Mouse (Mus musculus): Measurements from ENCODE around the gene Ctbp1.

The Ctbp1 gene

DNA sequence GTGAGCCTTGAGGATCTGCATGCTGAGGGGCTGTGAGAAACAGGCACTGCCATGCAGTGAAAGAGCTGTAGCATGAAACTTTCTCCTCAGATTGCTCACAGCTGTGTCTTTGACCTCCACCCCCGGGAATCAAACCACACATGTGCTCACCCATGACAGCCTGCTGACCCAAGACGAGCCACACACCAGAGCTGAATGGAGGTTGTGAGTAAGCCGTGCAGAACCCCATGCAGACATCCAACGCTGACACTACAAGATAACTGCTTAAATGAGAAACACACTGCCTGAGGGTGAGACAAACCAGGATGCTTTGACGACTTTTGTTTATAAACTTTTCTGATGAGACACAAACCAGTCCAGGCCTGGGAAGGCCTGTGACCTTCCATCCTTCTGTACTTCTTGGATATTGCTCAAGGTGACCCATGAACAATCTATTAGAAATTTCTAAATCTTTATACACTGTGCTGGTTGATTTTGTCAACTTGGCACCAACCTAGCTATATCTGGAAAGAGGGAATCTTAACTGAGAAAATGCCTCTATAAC, 30.3 kb downstream of the Ctbp1 start:
- DNase-seq (ENCODE audit: low spot score in 2 of 2) = no peak

DNA sequence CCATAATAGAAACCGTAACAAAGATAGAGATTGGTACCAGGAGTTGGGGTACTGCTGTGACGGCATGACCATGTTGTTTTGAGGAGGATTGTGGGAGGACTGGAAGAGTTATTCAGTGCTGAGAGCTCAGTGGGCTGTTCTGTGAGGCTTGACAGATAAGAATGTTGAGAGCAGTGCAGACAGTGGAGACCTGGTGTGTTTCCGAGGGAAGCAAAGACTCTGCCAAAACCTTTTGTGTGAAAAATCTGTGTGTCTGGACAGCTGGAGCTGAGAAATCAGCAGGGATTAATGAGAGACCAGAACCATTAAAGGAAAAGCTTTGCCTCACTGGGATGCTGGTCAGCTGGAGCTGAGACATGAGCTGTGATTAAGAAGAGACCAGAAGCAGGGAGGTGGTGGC, 34.9 kb downstream of the Ctbp1 start:
- no peak for DNase-seq (ENCODE audit: low spot score in 2 of 2)

DNA sequence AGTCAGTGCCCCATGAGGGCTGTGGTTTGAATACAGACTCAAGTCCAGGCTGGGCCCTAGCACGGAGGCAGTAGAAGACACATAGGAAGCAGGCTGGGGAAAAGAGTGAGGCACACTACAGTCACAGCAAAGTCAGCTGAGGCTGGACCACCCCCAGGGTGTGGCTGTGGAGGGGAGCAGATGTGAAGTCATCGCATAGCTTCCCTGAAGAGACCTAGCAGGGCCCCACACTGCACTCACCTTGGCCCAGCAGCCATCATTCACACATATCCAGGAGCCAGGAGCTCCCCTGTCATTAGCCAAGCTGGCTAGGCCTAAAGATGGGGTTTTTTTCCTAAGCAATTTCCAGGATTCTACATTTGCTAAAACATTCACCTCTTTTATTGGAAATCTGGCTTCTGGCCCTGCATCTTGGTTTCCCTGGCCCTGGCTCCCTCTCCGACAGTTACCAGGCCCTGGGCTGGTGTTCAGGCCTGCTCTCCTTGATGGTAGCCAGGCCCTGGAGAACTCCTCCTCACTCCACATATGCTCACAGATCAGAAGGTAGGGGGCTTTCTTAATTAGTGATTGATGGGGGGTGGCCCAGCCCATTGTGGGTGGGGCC, 35.6 kb downstream of the Ctbp1 start:
- DNase-seq (ENCODE audit: low spot score in 2 of 2) = no peak

DNA sequence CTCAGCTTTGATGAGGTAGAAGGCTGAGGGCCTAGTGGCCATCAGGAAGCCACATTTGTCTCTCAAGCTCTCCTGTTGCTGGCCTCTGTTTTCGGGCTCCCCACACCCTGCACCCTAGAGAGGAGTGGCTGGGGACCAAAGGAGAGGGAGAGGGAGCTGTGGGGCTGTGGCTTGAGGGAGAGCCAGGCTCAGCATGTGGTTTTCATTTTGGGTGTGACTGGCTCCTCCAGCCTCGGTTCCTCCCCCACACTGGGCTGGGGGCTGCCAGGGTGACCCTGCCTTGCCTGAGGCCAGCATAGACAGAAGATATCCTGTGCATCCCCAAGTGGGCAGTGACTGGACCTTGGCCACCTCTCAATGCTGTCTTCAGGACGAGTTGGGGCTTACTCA, 36.5 kb downstream of the Ctbp1 start:
- DNase-seq (ENCODE audit: low spot score in 2 of 2) = no peak

DNA sequence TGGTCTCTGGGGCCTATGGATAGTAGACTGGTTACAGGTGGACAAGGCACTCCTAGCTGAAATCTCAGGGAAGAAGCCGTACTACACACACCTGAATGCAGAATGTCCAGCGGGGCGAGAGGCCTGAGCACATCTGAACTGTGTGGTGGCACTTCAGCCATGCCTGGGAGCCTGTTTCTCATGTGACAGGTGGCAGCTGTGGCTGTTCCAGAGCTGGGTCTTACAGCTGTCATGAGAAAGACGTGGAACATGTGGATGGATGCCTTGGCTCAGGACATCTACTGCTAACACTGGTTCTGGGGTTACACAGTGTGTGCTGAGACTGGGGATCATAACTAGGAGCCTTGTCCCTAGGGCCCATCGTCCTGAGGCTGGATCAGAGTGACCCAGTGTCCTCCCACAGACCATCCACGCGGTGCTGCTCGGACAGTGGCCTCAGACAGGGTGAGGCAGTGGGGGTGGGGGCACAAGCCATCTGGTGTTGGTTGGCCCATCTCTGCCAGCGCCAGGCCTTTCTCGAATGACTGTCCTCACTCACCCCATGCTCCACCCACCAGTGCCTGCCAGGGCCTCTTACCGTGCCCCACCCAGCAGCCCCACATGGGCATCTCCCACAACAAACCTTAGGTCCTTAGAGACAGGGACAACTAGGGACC, 37.1 kb downstream of the Ctbp1 start:
- no peak for DNase-seq (ENCODE audit: low spot score in 2 of 2)

DNA sequence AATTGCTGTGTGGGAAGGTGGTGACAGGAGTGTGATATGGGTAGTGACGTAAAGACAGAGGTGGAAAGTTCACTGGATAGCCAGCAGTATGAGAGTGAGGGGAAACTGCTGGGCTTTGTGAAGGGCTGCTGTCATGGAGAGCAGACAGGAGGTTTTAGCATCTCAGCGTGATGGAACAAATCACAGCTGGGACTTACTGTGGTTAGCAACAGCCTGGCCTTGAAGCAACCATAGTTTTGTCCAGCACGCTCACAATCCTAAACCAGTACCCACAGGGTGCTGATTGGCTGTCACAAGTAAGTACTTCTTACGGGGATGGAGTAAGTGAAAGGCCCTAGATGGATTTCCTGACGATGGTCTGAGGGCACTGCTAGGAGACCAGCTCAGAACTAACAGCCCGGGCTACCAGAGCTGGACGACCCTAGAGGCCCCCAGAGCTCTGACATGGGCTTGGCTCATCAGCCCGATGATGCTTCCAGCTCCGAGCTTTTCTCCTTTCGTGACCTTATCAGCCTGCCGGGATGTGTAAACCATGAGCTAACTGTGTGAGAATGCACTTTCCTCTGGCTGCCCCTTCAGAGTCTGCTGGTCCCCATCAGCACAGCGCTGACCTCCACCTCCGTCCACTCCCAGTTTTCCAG, 40.3 kb downstream of the Ctbp1 start:
- no peak for DNase-seq (ENCODE audit: low spot score in 2 of 2)

DNA sequence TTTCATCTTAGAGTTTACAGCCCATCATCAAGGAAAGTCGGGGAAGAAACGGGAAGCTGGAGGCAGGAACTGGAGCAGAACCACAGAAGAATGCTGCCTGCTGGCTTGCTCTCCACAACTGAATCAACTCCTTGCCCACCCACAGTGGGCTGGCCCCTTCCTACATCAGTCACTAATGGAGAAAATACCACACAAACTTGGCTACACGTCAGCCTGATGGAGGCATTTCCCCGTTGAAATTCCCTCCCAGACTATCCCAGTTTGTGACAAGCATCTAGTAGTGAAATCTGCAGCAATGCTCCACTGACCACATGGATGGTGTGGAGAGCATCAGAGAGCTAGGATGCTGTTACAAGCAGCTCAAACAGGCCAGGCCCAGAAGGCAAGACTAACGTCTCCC, 42.0 kb downstream of the Ctbp1 start:
- no peak for DNase-seq (ENCODE audit: low spot score in 2 of 2)

DNA sequence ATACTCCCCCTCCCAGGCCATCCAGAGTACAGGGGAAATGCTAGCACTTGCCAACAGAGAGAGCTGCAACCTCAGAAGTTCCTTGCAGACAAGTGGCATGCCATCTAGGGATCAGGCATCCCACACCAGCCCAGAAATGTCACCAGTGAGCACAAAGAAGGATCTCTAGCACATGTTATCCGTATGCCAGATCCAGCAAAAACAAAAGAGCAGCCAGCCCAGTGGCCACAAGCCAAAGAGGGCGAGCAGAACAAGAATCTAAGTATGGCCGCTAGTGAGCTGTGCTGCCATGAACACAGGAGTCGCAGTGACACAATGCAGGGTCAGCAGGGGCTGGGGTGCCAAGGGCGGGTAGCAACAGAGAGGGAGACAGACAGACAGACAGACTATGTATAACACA, 44.5 kb downstream of the Ctbp1 start:
- DNase-seq (ENCODE audit: low spot score in 2 of 2) = no peak

DNA sequence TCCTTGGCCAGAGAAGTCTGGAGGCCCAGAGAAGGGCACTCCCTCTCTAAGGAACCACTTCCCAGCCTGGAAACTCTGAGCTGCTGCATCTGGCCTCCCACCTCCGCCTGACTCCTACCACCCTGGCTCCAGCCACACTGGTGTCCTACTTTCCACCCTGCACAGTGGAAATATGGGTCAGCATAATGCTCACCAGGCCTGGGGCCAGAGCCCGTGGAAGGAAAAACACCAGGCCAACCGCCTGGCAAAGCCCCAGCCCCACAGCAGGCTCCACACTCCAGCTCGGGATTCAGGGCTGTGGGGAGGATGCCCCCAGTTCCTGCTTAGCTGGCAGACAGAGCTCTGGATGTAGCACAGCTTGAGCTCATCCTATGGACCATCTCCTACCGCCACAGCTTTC, 46.4 kb downstream of the Ctbp1 start:
- DNase-seq (ENCODE audit: low spot score in 2 of 2) = peak; percentile 66 to 75

DNA sequence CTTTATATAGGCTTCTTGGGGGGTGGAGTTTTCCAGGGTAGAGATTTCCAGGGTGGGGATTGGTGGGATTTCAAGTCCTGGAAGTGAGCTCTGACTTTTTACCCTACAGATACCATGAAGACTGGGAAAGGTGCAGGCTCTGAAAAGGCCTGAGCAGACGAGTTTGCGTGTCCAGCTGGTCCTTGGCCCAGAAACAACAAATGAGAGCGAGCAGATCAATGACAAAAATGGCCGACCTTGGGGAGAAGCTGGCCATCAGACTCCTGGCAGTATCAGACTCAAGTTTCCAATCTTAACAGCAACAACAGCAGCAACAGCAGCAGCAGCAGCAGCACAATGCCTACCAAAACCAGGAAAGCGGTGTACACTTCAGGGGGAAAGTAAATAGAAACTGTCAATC, 49.1 kb downstream of the Ctbp1 start:
- no peak for DNase-seq (ENCODE audit: low spot score in 2 of 2)

DNA sequence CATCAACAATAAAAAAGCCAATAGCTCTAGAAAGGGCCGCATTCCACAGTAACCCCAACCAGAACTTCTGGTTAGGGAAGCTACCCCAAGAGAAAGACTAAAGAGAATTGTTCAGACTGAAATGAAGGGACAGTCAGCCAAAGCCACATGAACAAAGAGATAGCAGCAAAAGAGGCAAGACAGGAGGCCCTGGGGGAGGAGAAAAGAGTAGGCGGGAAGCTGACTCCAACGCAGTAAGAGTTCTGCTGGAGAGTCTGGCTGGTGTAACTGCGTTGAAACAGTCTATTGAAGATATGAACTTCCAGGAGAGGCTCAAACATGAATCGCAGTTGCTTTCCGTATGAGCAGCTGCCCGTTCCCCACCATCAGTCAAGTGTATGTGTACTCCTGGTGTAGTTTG, 50.3 kb downstream of the Ctbp1 start:
- DNase-seq (ENCODE audit: low spot score in 2 of 2) = no peak

DNA sequence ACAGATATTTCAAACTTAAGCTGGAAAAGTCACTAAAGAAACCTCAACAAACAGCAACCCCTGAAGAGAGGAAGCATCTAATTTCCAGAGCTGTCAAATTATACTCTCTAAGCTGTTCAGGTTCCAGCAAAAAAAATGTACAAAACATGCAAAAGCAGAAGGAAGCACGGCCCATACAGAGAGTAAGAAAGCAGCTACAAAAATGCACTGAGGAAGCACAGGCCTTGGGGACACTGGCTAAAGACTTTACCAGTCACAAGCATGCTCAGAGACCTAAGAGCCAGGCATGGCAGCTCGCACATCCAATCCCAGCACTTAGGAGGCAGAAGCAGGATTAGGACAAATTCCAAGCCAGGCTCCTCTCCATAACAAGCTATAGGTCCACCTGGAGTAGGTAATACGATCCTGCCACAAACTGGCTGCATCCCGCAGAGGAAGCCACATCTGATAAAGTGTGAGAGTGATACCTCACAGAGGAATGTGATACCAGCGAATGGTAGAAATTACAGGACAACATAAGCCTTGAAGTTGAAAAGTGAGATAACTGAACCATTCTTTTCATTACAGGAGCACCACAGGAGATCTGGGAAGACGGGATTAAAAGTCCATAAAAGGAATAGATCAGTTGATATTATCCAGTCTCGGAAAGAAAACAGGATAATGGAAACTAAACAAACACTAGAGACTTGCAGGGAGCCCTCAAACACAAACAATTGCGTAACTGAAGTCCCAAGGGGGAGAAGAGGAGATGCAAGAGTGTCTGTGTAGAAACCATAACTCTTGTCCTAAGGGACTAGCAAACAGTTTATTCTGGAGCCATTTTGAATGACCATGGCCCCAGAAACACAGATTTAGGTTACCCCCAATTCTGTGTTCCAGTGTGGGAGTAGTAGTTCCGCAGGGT, 51.7 kb downstream of the Ctbp1 start:
- DNase-seq (ENCODE audit: low spot score in 2 of 2) = no peak

DNA sequence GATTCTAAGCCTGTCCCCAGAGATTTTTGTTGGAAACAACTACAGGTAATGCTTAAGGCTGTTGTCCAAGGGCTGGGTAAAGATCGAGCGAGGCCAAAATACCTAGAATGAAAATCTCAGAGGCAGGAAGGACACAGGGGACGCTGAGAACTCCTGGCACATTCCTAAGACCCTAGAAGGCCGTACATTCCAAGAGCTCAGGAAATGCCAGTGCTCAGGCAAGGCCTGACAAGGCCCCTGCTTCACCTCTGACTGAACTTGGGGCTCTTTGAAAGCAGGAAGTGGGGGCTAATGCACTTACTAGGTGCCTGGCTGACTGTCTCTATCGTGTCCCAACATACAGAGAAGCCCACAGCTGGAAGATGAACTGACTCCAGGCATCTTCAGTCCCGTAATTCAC, 52.4 kb downstream of the Ctbp1 start:
- no peak for DNase-seq (ENCODE audit: low spot score in 2 of 2)

DNA sequence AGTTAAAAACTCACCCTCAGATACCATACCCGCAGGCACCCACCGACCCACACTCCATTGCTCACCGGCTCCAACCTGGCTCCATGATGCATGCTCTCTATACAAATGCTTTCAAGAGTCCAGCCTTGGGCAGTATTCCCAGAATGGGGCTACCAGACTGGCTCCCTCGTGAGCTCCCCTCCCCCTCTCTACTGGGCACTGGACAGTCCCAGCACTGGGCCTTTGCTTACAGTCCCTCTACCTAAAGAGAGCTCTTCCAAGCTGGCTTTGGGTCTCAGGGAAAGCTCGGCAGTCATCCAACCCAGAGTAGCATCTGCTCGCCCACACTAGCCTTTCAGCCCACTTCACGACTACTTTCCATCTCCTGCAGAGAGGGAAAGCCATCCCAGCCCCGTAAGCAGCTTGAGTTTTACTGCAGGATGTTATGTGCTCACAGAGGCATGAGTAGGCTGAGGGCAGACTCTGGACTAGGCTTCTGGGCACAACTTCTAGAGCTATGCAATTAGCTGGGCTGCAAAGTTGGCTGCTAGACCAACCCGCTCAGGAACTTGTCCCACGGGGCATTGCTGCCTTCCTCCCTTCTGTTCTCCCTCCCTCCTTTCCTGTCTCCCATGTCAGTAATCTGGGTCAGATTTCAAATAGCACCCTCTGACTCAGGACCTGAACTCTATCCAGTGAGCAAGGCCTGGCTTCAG, 54.3 kb downstream of the Ctbp1 start:
- peak; percentile 72 to 76 for DNase-seq (ENCODE audit: low spot score in 2 of 2)

DNA sequence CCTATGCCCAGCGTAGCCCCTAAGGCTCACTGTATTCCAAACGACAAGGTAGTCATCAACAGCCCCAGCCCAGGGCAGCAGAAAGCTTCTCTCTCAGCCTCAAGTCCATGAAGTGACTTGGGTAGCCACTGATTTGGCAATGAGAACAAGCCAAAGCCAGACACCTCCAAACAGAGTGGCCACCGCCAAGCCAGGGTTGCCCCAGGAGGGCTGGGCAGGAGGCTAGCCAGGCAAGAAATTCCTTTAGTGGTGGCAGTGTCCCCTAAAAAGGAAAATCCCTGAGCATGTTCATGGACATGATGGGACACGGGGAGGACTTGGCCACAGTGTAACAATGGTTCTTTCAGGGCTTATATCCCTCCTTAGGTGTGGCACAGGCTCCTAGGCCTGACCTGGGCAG, 55.0 kb downstream of the Ctbp1 start:
- DNase-seq (ENCODE audit: low spot score in 2 of 2) = no peak

DNA sequence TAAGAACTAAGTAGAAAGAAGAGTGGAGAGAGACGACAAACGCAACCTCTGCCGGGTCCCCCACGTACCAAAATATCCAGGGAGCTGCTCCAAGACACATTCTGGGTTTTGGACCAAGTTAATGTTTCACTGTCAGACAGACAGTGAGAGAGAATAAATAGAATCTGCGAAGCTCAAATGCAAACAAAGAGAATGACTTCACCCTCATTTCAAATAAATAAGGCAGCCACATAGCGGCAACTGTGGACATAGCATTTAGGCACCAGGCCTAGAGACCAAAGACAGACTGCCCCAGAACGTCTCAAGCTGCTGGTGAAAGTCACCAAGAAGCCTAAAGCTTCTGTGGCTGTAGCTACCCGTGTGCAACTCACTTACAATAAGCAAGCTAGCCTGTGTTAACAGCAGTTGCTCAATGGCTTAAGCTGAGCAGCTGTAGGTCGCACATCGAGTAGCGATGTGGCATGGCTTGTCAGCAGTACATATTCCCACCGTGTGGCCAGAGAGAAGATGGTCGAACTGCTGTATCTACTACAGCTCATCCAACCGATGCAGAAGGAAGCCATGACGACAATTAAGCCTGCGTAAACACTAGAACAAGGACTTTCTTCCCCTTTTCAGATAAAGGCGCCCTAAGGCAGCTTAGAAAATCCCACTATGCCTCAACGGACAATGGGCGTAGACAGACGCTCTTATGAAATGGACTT, 55.9 kb downstream of the Ctbp1 start:
- DNase-seq (ENCODE audit: low spot score in 2 of 2) = no peak

DNA sequence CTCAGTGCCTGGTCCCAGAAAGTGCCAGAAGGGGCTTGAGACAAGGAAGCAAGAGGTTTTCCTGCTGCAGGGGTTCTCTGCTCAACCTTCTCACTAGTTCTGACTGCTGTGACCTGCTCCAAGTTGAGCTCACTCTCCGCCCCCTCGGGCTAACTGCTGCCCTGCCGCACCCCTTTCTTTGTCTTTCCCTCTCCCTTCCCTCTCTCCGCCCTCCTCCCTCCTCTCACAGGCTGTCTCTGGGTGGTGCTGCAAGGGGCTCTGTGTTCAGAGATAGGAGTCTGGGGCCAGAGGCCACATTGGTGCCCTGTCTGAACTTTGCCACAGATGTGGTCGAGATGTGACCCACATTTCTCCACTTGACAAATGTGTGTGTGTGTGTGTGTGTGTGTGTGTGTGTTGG, 56.7 kb downstream of the Ctbp1 start, which contains the start of gene Spon2:
TSS of gene Spon2 (minus strand) at position 375 of the 400 bp plus-strand sequence.
- DNase-seq (ENCODE audit: low spot score in 2 of 2) = no peak

DNA sequence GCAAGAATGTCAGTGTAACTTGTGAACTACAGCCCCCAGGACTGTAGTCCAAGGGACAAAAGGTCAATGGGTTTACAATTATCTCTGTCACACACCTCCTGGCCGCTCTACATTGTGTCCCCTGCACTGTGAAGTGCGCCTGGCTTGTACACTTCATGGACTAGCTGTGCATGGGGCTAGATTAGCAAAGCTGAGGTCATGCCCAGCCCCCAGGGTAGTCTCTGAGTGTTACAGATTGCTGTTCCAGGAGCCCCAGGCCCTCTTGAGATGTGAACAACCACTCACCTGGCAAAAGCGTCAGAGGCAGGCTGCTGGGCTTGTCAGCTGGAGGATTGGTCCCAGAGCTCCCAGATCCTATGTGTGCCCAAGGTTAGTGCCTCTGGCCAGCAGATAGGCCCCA, 57.1 kb downstream of the Ctbp1 start:
- no peak for DNase-seq (ENCODE audit: low spot score in 2 of 2)

DNA sequence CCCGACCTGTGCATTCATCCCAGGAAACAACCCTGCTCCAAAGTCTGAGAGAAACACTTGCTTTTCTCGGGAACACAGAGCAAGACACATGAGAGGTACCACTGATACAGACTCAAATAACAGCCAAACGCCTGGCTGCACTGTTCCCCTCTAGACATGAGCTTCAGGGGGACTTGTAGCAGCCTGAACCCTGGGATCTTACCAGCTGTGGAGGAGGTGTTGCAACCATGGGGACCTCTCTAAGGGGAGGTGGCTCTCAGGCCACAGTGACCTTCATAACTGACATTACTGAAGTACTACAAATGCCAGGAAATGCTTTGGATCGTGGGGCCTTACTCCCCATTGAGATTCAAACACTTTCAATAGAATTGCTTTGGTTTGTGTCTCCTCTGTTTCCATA, 60.1 kb downstream of the Ctbp1 start:
- no peak for DNase-seq (ENCODE audit: low spot score in 2 of 2)

DNA sequence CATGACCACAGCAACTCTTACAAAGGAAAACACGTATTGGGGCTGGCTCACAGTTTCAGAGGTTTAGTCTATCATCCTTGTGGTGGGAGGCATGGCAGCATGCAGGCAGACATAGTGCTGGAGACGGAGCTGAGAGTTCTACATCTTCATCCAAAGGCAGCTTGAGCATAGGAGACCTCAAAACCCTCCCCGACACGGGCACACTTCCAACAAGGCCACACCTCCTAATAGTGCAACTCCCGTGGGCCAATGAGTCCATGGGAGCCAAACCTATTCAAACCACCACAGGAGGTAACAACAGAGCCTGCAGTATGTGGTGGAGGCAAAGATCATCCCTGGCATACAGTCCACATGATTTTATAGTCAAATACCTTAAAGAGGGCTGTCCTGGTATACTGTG, 63.5 kb downstream of the Ctbp1 start:
- no peak for DNase-seq (ENCODE audit: low spot score in 2 of 2)

DNA sequence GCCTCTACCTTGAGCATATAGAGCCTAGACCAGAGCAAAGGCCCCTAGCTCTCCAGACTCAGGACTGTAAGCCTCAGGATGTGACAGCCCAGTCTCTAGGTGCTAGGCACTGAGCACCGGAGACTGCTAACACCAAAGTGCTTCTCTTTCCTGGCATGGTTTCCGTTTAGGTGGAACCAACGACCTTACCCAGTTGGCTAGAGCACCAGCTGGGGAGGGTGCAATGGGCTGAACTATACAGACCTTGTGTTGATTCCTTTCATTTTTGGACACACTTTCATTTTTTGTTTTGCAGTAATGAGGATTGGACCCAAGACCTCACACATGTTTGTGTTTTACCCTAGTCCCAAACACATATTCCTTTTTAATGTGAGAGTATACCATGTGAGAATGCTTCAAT, 64.3 kb downstream of the Ctbp1 start:
- no peak for DNase-seq (ENCODE audit: low spot score in 2 of 2)
